Mouse (Mus musculus): ENCODE results near the gene Gm9733. TPM values are rescaled to one million over a fixed set of nuclear protein-coding genes. Genes with fewer than 3 reads are reported as not detected.
A peak's percentile ranks its signal among the peaks of the same experiment; 100 is the strongest.

Gene Gm9733
- total and polyA plus RNA-seq, 2 experiments from 2014 or later = not detected

- Histone ChIP-seq H3K36me3 (ENCODE audit: insufficient read depth, low read length) (no peaks in the 10 kb centered on the region), H3K4me2 (ENCODE audit: low read depth, low read length, poor library complexity, severe bottlenecking) (no peak overlapping the region), H3K27ac (ENCODE audit: low read depth, low read length) (no peak overlapping the region), H3K9ac (replicated peaks; ENCODE audit: low read length, poor library complexity, severe bottlenecking) (no peak overlapping the region), H3K27me3 (ENCODE audit: insufficient read depth, low read length) (no peaks in the 10 kb centered on the region), H3K4me1 (ENCODE audit: insufficient read depth, low read length) (no peaks in the 10 kb centered on the region), H3K4me3 (ENCODE audit: low read depth, low read length) (no peak overlapping the region), H3K9me3 (ENCODE audit: low read length) (0 out of 2 replicates have a peak, but pooled peaks cover 3% of the 10 kb centered on the region)
- no peak for DNase-seq (ENCODE audit: low spot score)
- 66% methylated on average over 3 of the region's 3 CpGs for WGBS
- no peak for TF ChIP-seq CTCF (IDR thresholded peaks at IDR 0.05)
- no peak for ATAC-seq (ENCODE audit: low FRiP score)
These were observed 557 bp downstream of the Gm9733 start for GRCm38 (mm10) chr3:15331545-15331944.

- no peaks in the 10 kb centered on the region for H3K27me3 ChIP-seq (ENCODE audit: insufficient read depth, low read length)
- H3K4me3 ChIP-seq (ENCODE audit: low read depth, low read length) = no peak overlapping the region
- no peak overlapping the region for H3K27ac ChIP-seq (ENCODE audit: low read depth, low read length)
- H3K36me3 ChIP-seq (ENCODE audit: insufficient read depth, low read length) = no peaks in the 10 kb centered on the region
- H3K9me3 ChIP-seq (ENCODE audit: low read length) = 0 out of 2 replicates have a peak, but pooled peaks cover 3% of the 10 kb centered on the region
- H3K9ac ChIP-seq (replicated peaks; ENCODE audit: low read length, poor library complexity, severe bottlenecking) = no peak overlapping the region
- H3K4me1 ChIP-seq (ENCODE audit: insufficient read depth, low read length) = no peaks in the 10 kb centered on the region
- DNase-seq (ENCODE audit: low spot score) = no peak
- no peak overlapping the region for H3K4me2 ChIP-seq (ENCODE audit: low read depth, low read length, poor library complexity, severe bottlenecking)
- no peak for ATAC-seq (ENCODE audit: low FRiP score)
- TF ChIP-seq CTCF (IDR thresholded peaks at IDR 0.05) = no peak
These were observed 2.6 kb downstream of the Gm9733 start for GRCm38 (mm10) chr3:15329549-15329948.

- no peak for TF ChIP-seq CTCF (IDR thresholded peaks at IDR 0.05)
- Histone ChIP-seq H3K9ac (replicated peaks; ENCODE audit: low read length, poor library complexity, severe bottlenecking) (no peak overlapping the region), H3K4me1 (ENCODE audit: insufficient read depth, low read length) (no peaks in the 10 kb centered on the region), H3K36me3 (ENCODE audit: insufficient read depth, low read length) (no peaks in the 10 kb centered on the region), H3K27ac (ENCODE audit: low read depth, low read length) (no peak overlapping the region), H3K4me2 (ENCODE audit: low read depth, low read length, poor library complexity, severe bottlenecking) (no peak overlapping the region), H3K9me3 (ENCODE audit: low read length) (no peaks in the 10 kb centered on the region), H3K4me3 (ENCODE audit: low read depth, low read length) (no peak overlapping the region), H3K27me3 (ENCODE audit: insufficient read depth, low read length) (no peaks in the 10 kb centered on the region)
- no peak for DNase-seq (ENCODE audit: low spot score)
- no peak for ATAC-seq (ENCODE audit: low FRiP score)
- 83% methylated on average over 6 of the region's 6 CpGs for WGBS
These were observed 47.4 kb downstream of the Gm9733 start for GRCm38 (mm10) chr3:15284424-15285328.

- H3K36me3 ChIP-seq (ENCODE audit: insufficient read depth, low read length) = no peaks in the 10 kb centered on the region
- TF ChIP-seq CTCF (IDR thresholded peaks at IDR 0.05) = no peak
- WGBS = 73% methylated on average over 5 of the region's 5 CpGs
- no peak overlapping the region for H3K4me3 ChIP-seq (ENCODE audit: low read depth, low read length)
- no peak overlapping the region for H3K4me2 ChIP-seq (ENCODE audit: low read depth, low read length, poor library complexity, severe bottlenecking)
- no peaks in the 10 kb centered on the region for H3K4me1 ChIP-seq (ENCODE audit: insufficient read depth, low read length)
- ATAC-seq (ENCODE audit: low FRiP score) (no peak), DNase-seq (ENCODE audit: low spot score) (no peak)
- no peaks in the 10 kb centered on the region for H3K27me3 ChIP-seq (ENCODE audit: insufficient read depth, low read length)
- no peak overlapping the region for H3K9ac ChIP-seq (replicated peaks; ENCODE audit: low read length, poor library complexity, severe bottlenecking)
- H3K27ac ChIP-seq (ENCODE audit: low read depth, low read length) = no peak overlapping the region
- no peaks in the 10 kb centered on the region for H3K9me3 ChIP-seq (ENCODE audit: low read length)
These were observed 56.1 kb downstream of the Gm9733 start for GRCm38 (mm10) chr3:15275899-15276526.

GRCm38 (mm10) chr3:15264450-15264849 lies 67.7 kb downstream of the Gm9733 start:
- Histone ChIP-seq H3K36me3 (ENCODE audit: insufficient read depth, low read length) (no peaks in the 10 kb centered on the region), H3K9ac (replicated peaks; ENCODE audit: low read length, poor library complexity, severe bottlenecking) (no peak overlapping the region), H3K4me3 (ENCODE audit: low read depth, low read length) (no peak overlapping the region), H3K4me1 (ENCODE audit: insufficient read depth, low read length) (no peaks in the 10 kb centered on the region), H3K4me2 (ENCODE audit: low read depth, low read length, poor library complexity, severe bottlenecking) (no peak overlapping the region), H3K9me3 (ENCODE audit: low read length) (no peaks in the 10 kb centered on the region), H3K27me3 (ENCODE audit: insufficient read depth, low read length) (no peaks in the 10 kb centered on the region), H3K27ac (ENCODE audit: low read depth, low read length) (no peak overlapping the region)
- peak; percentile 70 for TF ChIP-seq CTCF (IDR thresholded peaks at IDR 0.05)
- DNase-seq (ENCODE audit: low spot score) = peak; percentile 48
- no peak for ATAC-seq (ENCODE audit: low FRiP score)
- 9% methylated on average over 3 of the region's 3 CpGs for WGBS

GRCm38 (mm10) chr3:15255726-15256125 lies 76.4 kb downstream of the Gm9733 start:
- H3K4me2 ChIP-seq (ENCODE audit: low read depth, low read length, poor library complexity, severe bottlenecking) = no peak overlapping the region
- WGBS = 73% methylated on average over 6 of the region's 6 CpGs
- DNase-seq (ENCODE audit: low spot score) (no peak), ATAC-seq (ENCODE audit: low FRiP score) (no peak)
- no peak overlapping the region for H3K27ac ChIP-seq (ENCODE audit: low read depth, low read length)
- no peaks in the 10 kb centered on the region for H3K36me3 ChIP-seq (ENCODE audit: insufficient read depth, low read length)
- H3K4me3 ChIP-seq (ENCODE audit: low read depth, low read length) = no peak overlapping the region
- no peak overlapping the region for H3K9ac ChIP-seq (replicated peaks; ENCODE audit: low read length, poor library complexity, severe bottlenecking)
- no peaks in the 10 kb centered on the region for H3K27me3 ChIP-seq (ENCODE audit: insufficient read depth, low read length)
- no peaks in the 10 kb centered on the region for H3K9me3 ChIP-seq (ENCODE audit: low read length)
- H3K4me1 ChIP-seq (ENCODE audit: insufficient read depth, low read length) = no peaks in the 10 kb centered on the region
- no peak for TF ChIP-seq CTCF (IDR thresholded peaks at IDR 0.05)

Other genes starting within 250 kb of the Gm9733 start
- not detected in 2 replicates for gene Sirpb1a, start 94.2 kb upstream of the Gm9733 start, total RNA-seq (2014; rRNA removed)
- gene Sirpb1a, start 94.2 kb upstream of the Gm9733 start, polyA plus RNA-seq (2015; fragmentation: Nextera tagmentation; extraction: Ambion mirVana) = not detected in 2 replicates
- gene Sirpb1b, start 242.8 kb upstream of the Gm9733 start, total RNA-seq (2014; rRNA removed) = not detected in 2 replicates
- gene Sirpb1b, start 242.8 kb upstream of the Gm9733 start, polyA plus RNA-seq (2015; fragmentation: Nextera tagmentation; extraction: Ambion mirVana) = not detected in 2 replicates

All from midbrain, postnatal 0 days (tissue).